Mouse (Mus musculus) frontal cortex, adult 2 months (tissue): Measurements from ENCODE around the gene Spred2. TPM values are rescaled to one million over a fixed set of nuclear protein-coding genes. Genes with fewer than 3 reads are reported as not detected.

Experiments
- DNase-seq, 2 experiments: peaks; one replicate each; pipeline ENCODE4 v3.0.0; 2022; ENCODE audit warnings: low spot score in 1 of 2; ENCODE audit errors: extremely low spot score in 1 of 2
- polyA plus RNA-seq: library from polyadenylated mRNA; depleted of rRNA; stranded (reverse); fragments of >200 nt; gene quantifications from 2 replicates; pipeline ENCODE4 v1.2.3, GENCODE M21; 2012

The Spred2 gene
- polyA plus RNA-seq, 1 experiment, result 41.5 TPM

DNA sequence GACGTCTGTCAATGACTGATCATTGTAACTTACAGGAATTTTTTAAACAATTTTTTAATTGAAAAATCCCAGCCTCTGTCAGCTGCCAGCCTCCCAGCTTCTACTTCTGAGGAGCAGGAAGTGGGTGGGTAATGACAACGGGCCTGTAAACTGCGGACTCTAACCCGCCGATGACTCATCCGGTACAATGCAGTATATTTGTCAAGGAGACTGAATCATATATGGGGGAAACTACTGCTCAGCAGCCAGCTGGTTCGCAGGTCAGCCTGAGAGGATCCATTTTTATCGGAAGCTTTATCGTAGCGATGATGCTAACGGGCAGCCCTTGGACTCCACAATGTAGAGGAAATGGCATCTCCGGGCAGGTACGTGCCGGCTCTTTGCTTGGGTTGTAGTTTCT, 55.2 kb downstream of the Spred2 start:
- DNase-seq, result peak; percentile 63 to 83

DNA sequence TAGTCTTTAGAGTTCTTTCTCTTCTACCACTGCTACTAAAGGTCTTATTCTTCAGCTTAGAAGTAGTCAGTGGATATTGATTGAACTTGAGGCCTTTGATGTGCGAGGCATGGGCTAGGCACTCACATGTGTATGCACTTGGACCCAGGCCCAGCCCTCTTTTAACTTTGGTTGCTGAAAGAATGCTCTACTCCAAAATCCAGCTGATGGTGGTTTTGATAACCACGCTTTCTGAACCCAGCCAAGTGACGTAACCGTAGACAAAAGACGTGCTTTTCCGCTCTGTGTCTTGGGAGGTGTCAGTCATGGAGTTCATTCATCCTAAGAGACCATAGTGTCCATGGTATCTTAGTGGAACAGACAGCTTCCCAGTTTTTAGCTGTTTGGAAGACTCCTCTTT, 57.9 kb downstream of the Spred2 start:
- no peak for DNase-seq

- DNase-seq, result no peak
Observed at GRCm38 (mm10) chr11:19982779-19983178, 58.6 kb downstream of the Spred2 start.

- DNase-seq, result peak; percentile 38 to 66
Observed at GRCm38 (mm10) chr11:19983298-19983697, 59.1 kb downstream of the Spred2 start.

DNA sequence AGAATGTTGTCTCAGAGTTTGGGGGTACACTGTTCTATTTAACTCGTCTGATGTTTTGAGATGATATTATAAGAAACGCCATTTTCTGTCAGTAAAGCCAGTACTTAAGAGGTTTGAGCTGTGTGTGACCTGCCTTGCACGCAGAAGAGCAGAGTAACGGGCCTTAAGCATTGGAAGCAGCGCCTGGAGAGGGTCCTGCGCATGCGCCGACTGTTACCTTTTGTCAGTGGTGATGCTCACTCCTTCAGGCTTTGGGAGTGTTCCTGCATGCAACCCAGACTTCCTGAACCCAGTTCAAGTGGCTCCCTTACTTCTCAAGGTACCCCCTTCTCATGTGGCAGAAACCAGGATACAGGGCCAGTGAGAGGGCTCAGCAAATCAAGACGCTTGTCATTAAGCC, 59.9 kb downstream of the Spred2 start:
- DNase-seq, result no peak

DNA sequence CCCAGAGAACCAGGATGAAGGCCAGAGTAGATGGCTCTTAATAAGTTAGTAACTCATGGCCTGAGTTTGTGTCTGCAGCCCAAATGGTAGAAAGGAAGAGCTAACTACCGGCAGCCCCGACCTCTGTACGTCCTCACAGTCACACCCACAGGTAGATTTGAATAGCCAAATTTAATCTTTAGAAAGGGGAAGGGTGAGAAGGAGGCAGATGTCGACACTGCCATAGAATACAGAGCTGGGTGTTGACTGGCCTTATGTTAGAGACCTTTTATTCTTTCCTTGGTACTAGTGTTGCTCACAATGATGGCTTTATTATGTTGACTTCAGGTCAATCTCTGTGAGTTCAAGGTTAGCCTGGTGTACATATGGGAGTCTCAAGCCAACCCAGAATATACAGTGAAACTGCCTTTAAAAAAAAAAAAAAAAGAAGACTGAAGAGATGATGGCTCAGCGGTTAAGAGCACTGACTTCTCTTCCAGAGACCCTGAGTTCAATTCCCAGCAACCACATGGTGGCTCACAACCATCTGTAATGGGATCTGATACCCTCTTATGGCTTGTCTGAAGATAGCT, 61.2 kb downstream of the Spred2 start:
- no peak for DNase-seq

DNA sequence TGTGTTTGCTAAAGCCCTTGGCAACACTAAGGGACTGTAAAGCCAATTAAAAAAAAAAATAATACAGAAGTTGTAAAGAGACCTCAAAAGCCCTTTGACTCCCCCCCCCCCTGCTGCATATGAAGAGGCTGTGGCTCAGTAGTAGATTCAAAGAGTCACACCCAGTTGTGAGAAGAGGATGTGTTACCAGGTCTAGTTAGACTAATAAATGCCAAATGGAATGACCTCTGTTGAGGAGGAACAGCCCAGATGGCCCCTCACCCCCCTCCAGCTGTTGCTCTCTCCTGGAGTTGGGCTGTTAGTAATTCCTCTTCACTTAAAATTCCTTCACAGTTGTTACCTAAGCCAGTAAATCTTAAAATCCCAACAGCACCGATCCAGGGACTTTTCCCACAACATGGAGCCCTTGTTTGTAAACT, 62.3 kb downstream of the Spred2 start:
- no peak for DNase-seq

- DNase-seq, result no peak
Observed at GRCm38 (mm10) chr11:19986871-19987755, 62.9 kb downstream of the Spred2 start.

DNA sequence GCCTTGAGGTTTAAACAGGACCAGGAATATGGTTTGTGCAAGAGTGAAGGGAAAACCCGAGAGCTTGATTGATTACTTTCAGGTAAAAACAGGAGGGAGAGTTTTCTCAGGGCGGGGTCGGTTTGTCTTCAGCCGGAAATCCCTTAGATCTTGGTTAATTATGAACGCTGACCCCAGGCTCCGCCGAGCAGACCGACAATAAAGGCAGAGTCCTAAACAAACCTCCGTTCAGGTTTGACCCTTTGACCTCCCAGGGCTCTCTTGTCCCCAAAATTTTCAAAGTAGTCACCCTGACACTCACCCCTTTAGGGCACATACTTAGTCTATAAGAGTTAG, 63.5 kb downstream of the Spred2 start:
- no peak for DNase-seq

DNA sequence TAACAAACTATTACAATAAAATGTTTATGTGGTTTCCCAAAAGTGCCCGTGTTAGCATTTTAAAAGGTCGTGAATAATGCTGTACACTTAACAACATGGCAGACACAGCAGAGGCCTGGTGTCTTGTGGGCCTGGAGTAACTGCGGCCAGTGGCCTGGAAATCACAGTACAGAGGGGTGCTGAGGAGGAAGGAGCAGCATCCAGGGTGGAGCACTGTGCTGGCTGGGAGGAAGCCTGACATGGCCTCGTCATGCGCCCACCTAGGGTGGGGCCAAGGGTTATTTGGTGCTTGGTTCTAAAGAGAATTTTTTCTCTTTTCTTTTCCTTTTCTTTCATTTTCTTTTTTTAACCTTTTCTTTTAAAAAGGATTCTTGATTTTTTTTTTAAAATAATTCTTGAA, 64.0 kb downstream of the Spred2 start:
- no peak for DNase-seq

GRCm38 (mm10) chr11:19988631-19989030, 64.5 kb downstream of the Spred2 start:
- DNase-seq, result no peak

GRCm38 (mm10) chr11:19989141-19989910, 65.2 kb downstream of the Spred2 start:
- DNase-seq, result no peak

DNA sequence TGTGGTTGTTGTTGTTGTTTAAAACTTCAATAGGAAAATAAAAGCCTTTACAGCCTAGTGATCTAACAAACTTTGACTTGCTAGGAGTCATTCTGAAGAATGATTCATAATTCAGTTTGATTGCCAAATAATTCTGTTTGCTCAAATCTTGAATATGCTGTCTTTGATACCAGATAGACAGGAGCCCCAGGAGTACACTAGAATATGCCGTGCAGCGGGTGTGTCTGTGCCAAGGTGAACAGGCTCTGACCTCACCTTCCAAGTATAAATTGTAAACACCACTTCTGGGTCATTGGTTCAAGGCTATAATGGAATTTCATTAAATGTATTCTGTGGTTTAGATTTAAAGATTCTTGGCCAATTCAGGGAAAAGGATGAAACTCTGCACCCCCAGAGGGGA, 66.6 kb downstream of the Spred2 start:
- no peak for DNase-seq

DNA sequence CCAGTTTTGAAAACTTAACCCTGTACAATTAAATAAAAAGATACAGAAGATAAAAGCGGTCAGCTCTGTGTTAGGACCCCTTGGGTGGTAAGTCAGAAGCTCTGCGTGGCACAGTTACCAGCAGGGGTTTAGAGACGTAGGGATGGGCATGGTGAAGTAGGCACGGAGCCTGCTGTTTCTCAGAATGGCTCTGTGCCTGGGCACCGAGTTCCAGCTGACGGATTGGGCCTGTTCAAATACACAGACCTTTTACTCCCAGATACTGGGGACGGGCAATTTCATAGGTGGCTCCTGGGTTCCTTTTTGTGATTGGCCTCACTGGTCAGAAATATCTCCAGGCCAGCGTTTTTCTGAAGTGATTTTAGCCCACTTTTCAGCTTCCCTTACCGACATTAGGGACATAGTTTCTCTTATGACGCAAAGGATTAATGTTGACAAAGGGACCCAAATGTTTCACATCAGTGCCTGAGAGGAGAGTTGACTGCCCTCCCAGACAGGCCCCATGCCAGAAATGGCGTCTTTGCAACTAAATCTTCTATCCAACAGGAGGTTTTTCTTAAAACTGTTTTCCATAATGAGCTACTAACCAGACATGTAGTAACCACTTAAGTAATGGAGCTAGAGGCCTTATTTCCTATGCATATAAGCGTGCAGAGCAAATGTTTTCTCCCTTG, 67.3 kb downstream of the Spred2 start:
- DNase-seq, result no peak

GRCm38 (mm10) chr11:19992341-19993281, 68.4 kb downstream of the Spred2 start:
- DNase-seq, result no peak

DNA sequence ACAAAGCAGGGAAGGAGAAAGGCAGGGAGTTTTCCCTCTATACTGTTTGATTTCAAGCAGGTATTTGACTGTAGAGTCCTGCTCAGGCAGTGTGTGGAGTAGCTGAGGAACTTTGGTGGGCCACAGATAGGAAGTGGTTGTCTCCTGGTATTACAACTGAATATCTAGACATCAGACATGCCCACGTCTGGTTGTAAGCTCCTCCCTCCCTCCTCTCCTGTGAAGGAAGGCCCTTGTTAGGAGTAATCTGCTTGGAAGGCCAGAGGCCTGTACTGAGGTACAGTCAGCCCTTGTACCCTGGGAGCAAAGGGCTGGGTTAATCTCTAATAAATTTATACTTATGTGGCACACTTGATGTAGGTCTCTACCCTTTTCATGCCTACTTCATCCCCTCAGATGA, 69.6 kb downstream of the Spred2 start:
- DNase-seq, result no peak

GRCm38 (mm10) chr11:19994262-19994790, 70.2 kb downstream of the Spred2 start:
- DNase-seq, result no peak

DNA sequence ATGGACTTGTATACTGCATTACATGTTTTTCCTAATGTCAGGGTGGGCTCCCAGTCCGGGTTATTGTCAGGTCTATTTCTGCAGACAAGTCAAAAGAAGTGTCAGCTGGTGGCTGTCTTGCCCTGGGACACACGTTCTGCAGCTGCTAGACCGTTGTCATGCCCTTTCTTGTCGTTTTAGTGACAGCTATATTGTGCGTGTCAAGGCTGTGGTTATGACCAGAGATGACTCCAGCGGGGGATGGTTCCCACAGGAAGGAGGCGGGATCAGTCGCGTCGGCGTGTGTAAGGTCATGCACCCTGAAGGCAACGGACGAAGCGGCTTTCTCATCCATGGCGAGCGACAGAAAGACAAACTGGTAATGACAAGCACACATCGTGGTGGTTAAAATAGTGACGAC, 73.8 kb downstream of the Spred2 start:
- DNase-seq, result no peak

DNA sequence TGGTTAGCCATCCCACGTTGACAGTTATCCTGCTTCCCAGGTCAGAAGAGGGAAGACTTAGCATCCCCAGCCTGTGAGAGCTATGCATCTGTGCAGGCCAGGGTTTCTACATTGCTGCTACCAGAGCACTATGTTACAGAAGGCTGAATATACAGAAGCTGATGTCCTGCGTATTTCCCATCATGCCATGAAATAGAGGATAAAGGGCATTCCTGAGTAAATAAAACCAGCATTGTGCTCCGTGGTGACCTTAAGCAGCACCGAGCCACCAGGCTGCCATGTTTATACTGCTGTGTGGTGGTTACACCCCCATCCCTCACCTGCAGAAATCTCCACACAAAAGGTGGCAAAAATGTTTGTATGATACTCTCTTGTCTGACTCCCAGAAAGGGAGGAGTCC, 78.7 kb downstream of the Spred2 start:
- no peak for DNase-seq

DNA sequence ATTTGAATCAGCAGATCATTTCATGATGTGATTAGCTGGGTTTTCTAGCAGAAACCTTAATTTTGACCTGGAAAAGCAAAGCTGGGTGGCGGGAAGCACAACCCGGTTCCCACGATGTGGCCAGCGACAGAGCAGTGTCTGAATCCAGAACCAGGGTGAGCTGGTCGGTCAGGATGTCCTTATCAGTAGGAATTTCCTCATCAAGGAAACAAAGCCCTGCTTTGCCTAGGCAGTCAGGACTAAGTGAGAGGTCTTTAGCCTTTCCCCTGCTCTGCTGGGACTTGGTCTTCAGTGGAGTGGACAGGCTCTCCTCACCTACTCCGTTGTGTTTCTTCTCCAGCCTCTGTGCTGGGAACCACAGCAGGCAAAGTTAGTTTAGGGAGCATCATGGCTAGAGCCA, 83.5 kb downstream of the Spred2 start:
- no peak for DNase-seq
